Mouse (Mus musculus): Measurements from ENCODE around the gene Stum.
"Not testable (repeated sequence)": the region's sequence is repeated elsewhere in the genome, so short reads cannot be mapped to it uniquely, and the experiment has no call there.

Stum gene

DNA sequence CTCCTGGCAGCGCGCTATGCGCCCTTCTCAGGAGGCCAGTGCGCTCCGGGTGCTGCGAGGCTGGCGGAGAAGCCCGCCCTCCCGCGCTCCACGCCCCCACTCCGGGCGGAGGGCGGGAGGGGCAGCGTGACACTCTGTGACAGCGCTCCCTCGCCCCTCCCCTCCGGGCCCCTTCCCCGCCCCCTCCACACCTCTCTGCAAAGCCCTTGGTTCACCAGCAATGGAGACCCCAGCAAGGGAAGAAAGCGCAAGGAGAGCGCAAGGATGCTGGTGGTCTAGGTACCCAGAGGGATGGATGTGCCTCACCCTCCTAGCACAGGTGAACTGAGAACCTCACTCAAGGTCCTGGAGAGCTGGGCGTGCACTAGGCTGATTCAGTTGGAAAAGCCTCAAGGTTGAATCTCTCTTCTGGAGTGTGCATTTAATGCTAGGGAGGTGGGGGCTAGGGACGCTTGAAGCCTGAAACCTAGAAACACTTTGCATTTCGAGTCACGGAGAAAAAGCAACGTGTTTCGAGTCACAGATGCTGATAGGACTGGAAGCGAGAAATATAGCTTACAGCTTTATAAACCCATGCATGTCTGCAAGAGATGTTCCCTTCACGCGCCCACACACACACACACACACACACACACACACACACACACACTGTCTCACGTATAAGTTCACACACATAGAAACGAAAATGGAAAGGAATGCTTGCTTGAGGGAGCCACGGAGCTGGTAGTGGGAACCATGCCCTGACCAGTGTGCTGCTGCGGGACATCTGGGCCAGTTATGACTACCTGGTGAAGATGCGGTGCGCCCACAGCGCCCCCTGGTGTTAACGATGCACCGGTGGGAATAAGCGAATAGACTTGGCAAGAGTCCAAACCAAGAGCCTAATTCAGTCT lies at the start of gene Stum:
TSS of gene Stum (minus strand) at position 106 of the 893 bp plus-strand sequence.
- DNase-seq = peak; percentile 90

GRCm38 (mm10) chr1:180532671-180533070 lies 49.4 kb upstream of the Stum start:
- DNase-seq = no peak

DNA sequence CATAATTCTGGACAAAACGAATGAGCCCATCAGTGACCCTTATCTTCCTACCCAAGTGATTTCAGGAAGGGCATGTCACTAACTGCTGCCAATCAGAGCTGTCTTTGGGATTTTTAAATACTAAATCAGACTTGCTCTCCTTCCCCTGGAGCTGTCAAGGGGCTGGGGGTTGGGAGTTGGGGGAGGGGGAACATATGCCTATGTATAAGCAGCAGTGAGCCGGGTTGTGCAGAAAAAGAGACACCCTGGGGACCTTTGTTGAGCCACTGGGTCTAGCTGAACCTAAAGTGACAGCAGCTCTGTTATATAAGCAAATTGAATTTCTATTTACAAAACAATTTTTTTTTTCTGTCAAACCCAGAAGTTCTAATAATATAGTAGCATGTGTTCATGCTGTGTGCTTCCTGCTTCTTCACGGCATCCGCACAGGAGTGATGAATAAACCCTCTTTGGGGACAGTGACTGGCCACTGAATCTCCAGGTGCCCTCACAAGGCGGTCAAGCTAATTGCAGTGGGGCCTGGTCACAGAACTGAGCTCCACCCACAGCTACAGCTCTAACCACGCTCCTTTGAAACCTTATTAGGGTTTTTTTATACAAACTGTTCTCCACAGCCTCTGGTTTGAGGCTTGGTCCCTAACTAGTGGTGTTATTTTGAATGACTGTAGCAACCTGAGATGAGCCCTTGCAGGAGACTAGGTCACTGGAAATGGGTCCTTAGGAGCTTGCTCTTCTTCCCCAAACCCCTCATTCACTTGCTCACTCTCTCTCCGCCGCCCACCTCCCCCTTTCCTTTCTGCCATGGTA lies 47.4 kb upstream of the Stum start:
- DNase-seq = peak; percentile 13

DNA sequence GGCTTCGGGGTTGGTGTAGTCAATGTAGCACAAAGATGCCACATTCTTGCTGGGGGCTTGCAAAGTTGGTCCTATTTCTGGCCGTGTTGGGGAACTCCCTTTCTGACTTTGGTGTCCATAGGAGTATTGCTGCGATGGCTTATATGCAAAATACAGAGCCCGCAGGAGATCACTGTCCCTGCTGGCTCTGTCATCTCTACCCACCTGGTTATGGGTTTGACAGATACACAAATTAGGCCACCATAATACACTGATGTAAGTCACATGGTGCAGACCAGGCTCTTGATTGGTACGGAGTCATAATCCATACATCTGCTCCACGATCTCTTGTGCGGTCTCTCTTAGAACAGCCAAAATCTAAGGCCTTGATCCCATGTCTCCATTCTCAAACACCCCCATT lies 46.5 kb upstream of the Stum start:
- no peak for DNase-seq

- DNase-seq = no peak
These were observed 42.0 kb upstream of the Stum start for GRCm38 (mm10) chr1:180525301-180525700.

GRCm38 (mm10) chr1:180523320-180523719 lies 40.0 kb upstream of the Stum start:
- DNase-seq = no peak

GRCm38 (mm10) chr1:180520190-180520589 lies 36.9 kb upstream of the Stum start:
- DNase-seq = no peak

DNA sequence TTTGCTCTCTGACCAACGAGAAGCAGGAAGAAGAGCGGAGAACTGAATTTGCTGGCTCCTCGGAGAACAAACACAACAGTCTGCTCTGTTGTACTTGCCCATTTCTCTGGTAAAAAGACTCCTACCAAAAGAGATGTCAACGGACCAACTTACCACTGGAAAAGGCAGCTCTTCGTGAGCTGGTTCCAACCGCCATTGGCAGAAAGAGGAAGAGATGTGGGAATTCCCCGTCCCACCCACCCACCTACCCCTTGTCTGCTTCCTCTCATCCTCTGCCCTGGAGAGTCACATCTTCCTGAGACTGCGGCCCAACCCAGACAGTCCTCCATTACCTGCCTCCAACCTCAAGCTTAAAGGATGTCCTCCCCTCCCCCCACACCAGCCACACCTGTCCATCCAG lies 36.2 kb upstream of the Stum start:
- no peak for DNase-seq

DNA sequence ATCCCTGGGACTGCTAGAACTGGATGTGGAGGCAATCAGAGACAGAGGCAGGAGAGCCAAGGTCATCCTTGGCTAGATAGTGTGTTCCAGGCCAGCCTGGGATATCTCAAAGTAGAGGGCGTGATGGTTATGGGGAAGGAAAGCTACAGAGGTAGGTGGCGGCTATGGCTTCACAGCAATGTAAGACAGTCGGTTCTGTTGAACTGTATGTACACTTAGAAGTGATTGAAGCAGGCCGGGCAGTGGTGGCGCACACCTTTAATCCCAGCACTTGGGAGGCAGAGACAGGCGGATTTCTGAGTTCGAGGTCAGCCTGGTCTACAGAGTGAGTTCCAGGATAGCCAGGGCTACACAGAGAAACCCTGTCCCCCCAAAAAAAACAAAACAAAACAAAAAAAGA lies 35.6 kb upstream of the Stum start:
- DNase-seq = not testable (repeated sequence)

DNA sequence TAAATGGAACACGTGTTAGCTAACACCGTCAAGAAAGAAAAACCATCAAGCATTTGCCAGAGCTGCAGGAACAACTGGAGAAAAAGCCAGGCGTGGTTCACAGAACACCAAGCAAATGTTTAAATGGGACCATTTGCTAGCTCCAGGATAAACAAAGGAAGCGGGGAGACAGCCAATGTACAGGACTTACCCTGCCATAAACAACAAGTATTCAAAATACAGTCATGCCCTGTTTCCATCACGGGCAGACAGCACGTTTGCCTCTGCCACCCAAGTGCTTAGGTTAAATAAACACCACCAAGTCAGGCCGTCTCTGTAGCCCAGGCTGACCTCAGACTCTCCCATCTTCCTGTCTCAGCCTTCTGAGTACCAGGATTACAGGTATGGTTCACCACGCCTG lies 35.1 kb upstream of the Stum start:
- peak; percentile 71 for DNase-seq

- DNase-seq = peak; percentile 38
These were observed 34.2 kb upstream of the Stum start for GRCm38 (mm10) chr1:180517390-180518054.

- DNase-seq = no peak
These were observed 30.8 kb upstream of the Stum start for GRCm38 (mm10) chr1:180514077-180514476.

DNA sequence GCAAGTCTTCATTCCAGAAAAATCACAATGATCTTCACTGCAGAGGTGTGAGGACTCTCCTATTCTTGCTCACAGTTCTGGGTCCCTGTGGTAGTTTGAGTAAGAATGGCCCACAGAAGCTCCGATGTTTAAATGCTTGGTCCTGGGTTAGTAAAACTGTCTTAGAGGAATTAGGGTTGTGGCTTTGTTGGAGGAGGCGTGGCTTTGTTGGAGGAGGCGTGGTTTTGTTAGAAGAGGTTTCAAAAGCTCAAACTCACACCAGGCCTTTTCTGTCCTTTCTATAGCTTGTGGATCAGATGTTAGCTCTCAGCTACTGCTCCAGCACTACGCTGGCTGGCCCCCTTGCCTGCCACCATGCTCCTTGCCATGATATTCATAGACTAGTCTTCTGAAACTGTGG lies 27.6 kb upstream of the Stum start:
- no peak for DNase-seq

DNA sequence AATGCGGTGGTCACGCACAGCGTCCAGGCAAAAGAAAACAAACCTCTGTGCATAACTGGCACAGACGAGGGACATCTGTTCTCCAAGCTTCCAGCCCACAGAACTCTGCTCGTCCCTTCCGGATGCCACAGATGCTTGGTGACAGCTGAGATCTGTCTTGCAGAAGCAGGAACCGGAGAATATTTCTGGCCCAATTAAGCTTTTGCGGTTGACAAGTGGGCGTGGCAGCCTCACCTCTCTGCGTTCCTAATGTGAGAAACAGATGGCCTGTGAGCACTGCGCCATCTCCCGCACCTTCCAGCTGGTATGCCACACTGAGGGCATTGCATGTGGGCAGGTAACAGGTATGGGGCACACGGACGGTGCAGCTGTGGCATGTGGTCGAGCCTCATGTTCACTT lies 27.1 kb upstream of the Stum start:
- peak; percentile 57 for DNase-seq

DNA sequence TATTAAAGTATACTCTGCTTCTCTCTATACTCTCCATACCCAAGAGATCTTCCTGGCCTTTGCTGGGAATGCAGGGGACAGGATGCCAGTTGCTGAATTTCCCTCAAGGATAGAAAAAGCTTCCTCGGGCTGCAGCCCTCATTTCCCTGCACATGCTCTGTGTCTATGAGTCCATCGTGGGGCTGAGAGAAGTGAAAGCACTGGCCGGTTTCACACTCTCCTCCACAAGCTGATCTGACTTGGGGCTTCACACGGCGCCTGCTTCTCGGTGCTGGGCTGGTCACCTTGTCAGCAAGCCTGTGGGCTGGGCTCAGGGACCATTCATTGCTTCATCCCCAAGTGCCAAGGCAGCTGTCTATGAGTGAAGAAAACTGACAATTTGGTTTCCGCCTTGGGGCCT lies 25.4 kb upstream of the Stum start:
- DNase-seq = no peak

- no peak for DNase-seq
These were observed 24.0 kb upstream of the Stum start for GRCm38 (mm10) chr1:180507291-180507791.

DNA sequence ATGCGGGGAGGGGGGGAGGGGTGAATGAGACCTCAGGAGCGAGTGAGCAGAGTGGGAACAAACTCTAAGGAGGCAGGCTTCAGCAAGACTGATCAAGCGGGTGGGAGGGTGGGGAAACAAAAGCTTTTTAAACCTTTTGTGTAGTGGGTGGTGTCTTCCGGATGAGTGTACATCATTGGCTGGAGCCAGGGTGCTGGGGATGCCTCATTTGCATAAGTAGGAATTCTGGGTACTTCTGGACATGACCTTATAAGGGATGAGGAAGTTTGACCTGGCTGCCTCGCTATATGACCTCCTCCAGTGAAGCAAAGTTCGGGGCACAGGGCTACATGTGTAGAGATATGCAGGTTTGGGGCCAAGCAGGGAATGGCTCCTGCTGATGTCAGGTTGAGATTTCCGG lies 23.0 kb upstream of the Stum start:
- DNase-seq = no peak

- DNase-seq = no peak
These were observed 21.6 kb upstream of the Stum start for GRCm38 (mm10) chr1:180504899-180505298.

- no peak for DNase-seq
These were observed 20.2 kb upstream of the Stum start for GRCm38 (mm10) chr1:180503484-180503883.

DNA sequence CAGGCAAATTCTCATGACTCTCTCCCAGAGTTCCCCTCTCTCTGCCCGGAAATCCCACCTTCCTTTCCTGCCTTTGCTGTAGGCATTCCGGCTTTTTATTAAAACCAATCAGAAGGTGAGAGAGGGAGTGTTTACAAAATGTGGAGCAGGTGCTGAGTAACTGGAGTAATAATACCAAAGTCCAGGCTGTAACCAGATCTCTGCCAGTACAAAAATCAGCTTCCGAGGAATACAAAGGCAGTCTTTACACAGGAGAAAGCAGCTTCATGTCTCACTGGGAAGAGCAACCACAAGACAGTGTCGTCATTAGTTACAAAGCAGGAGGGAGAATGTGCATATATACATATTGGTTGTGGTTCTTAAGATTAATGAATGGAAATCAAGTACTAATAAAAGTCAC lies 19.3 kb upstream of the Stum start:
- no peak for DNase-seq

- DNase-seq = no peak
These were observed 17.3 kb upstream of the Stum start for GRCm38 (mm10) chr1:180500641-180501040.

GRCm38 (mm10) chr1:180500218-180500617 lies 16.9 kb upstream of the Stum start:
- DNase-seq = no peak

DNA sequence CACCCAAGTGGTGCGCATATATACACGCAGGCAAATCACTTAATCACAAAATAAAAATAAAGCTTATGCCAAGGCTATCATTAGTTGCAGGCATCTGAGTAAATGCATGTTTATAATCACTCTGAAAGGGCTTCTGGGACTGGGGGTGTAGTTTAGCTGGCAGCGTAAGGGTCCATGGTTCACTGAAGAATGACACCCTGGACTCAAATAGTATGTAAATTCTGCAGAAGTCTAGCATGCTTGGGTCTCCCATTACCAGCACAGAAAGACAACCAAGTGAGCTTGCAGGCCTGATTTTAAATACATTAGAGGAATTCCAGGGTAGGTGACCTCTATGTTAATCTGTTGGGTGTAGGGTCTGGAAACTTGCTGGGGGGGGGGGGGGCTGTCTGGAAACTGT lies 16.5 kb upstream of the Stum start:
- DNase-seq = no peak
